Mouse (Mus musculus) limb, embryonic 12.5 days (tissue): ENCODE measurements at regions not wholly inside any gene's neighbourhood (a gene's known extent, or its start where the extent isn't known, plus 50 kb on each side); places are given as distances from the start of the nearest gene placed in this dataset.

Experiments used
- ATAC-seq: fragments of 200-750 bp; cut with Nextera tagmentation; 2 replicates; pipeline ENCODE4 v1.8.0; 2017; ENCODE audit warnings: low read depth, moderate TSS enrichment; ENCODE audit not compliant: insufficient number of reproducible peaks, insufficient read depth, low FRiP score, low TSS enrichment
- H3K27ac ChIP-seq: fragments of 300-500 bp; sonication (generic); 2 replicates; pipeline ENCODE4 v1.5.1; 2016; ENCODE audit warnings: mild to moderate bottlenecking, moderate library complexity
- H3K27me3 ChIP-seq: fragments of 300-500 bp; sonication (generic); 2 replicates; pipeline ENCODE4 v1.6.1; 2016; ENCODE audit warnings: mild to moderate bottlenecking, moderate library complexity
- H3K36me3 ChIP-seq: fragments of 300-500 bp; sonication (generic); 2 replicates; pipeline ENCODE4 v1.6.1; 2016; ENCODE audit warnings: mild to moderate bottlenecking, moderate library complexity
- H3K4me1 ChIP-seq: fragments of 300-500 bp; sonication (generic); replicated peaks from 2 replicates; pipeline ENCODE4 v1.6.1; 2016
- H3K4me2 ChIP-seq: fragments of 300-500 bp; sonication (generic); 2 replicates; pipeline ENCODE4 v1.6.1; 2016; ENCODE audit warnings: mild to moderate bottlenecking, moderate library complexity
- H3K4me3 ChIP-seq: fragments of 300-500 bp; sonication (generic); replicated peaks from 2 replicates; pipeline ENCODE4 v1.5.1; 2016; ENCODE audit warnings: mild to moderate bottlenecking
- H3K9ac ChIP-seq: fragments of 300-500 bp; sonication (generic); replicated peaks from 2 replicates; pipeline ENCODE4 v1.6.1; 2016; ENCODE audit warnings: mild to moderate bottlenecking, moderate library complexity
- H3K9me3 ChIP-seq: fragments of 300-500 bp; sonication (generic); 2 replicates; pipeline ENCODE4 v1.6.1; 2016; ENCODE audit warnings: mild to moderate bottlenecking, moderate library complexity
- WGBS: fragments of 180-500 bp; shearing (Covaris S2); methylation state at CpG from one replicate; pipeline ENCODE4 v1.1.7; 2016; 5-methylcytosine and 5-hydroxymethylcytosine counted together

DNA sequence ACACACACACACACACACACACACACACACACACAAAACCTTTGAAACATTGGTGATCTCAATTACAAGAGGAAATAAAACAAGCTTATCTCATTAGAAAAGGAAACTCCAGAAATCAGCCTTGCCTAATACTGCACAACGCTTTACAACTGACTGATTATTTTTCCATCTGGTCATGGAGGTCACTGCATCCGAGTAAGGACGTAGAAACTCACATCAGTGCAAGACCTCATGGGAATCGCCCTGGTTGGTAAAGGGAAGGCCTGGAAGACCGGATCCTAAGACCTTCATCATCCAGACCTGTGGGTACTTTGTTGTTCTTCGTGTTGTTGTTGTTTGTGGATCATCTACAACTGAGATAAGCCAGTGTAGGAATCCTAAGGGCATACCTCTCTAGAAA is 77.8 kb upstream of the Sestd1 start:
- Histone ChIP-seq H3K9me3 (no peaks in the 10 kb centered on the region), H3K9ac (no peak overlapping the region), H3K4me2 (no peak overlapping the region), H3K36me3 (no peaks in the 10 kb centered on the region), H3K4me1 (no peaks in the 10 kb centered on the region), H3K27me3 (no peaks in the 10 kb centered on the region), H3K27ac (no peak overlapping the region), H3K4me3 (no peak overlapping the region)
- 72% methylated on average over 6 of the region's 6 CpGs for WGBS
- no peak for ATAC-seq

- H3K9ac ChIP-seq = no peak overlapping the region
- no peaks in the 10 kb centered on the region for H3K36me3 ChIP-seq
- 79% methylated on average over 10 of the region's 10 CpGs for WGBS
- H3K9me3 ChIP-seq = no peaks in the 10 kb centered on the region
- no peak overlapping the region for H3K27ac ChIP-seq
- H3K4me1 ChIP-seq = no peaks in the 10 kb centered on the region
- ATAC-seq = no peak
- no peak overlapping the region for H3K4me2 ChIP-seq
- no peaks in the 10 kb centered on the region for H3K27me3 ChIP-seq
- no peak overlapping the region for H3K4me3 ChIP-seq
Observed at GRCm38 (mm10) chr2:77356798-77357197, 76.4 kb upstream of the Sestd1 start.

GRCm38 (mm10) chr2:77351987-77352628 is 71.7 kb upstream of the Sestd1 start:
- no peaks in the 10 kb centered on the region for H3K4me1 ChIP-seq
- H3K36me3 ChIP-seq = no peaks in the 10 kb centered on the region
- 0 out of 2 replicates have a peak, but pooled peaks cover under 1% of the 10 kb centered on the region for H3K9me3 ChIP-seq
- 80% methylated on average over 8 of the region's 8 CpGs for WGBS
- no peak for ATAC-seq
- no peaks in the 10 kb centered on the region for H3K27me3 ChIP-seq
- no peak overlapping the region for H3K4me3 ChIP-seq
- no peak overlapping the region for H3K9ac ChIP-seq
- H3K4me2 ChIP-seq = no peak overlapping the region
- no peak overlapping the region for H3K27ac ChIP-seq

DNA sequence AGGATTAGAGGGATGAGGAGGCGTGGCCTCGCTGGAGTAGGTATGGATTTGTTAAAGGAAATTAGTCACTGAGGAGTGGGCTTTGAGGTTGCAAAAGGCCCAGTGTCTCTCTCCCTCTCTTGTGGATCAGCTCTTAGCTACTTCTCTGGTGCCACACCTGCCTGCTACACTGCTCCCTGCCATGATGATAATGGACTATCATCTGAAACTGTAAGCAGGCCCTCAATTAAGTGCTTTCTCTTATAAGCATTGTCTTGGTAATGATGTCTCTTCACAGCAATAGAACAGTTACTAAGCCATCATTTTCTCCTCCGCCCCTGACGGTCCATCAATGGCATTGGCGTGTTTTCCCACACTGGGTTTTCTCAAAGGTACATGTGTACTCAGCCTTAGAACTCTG is 66.6 kb upstream of the Sestd1 start:
- 0 out of 2 replicates have a peak, but pooled peaks cover 4% of the 10 kb centered on the region for H3K9me3 ChIP-seq

DNA sequence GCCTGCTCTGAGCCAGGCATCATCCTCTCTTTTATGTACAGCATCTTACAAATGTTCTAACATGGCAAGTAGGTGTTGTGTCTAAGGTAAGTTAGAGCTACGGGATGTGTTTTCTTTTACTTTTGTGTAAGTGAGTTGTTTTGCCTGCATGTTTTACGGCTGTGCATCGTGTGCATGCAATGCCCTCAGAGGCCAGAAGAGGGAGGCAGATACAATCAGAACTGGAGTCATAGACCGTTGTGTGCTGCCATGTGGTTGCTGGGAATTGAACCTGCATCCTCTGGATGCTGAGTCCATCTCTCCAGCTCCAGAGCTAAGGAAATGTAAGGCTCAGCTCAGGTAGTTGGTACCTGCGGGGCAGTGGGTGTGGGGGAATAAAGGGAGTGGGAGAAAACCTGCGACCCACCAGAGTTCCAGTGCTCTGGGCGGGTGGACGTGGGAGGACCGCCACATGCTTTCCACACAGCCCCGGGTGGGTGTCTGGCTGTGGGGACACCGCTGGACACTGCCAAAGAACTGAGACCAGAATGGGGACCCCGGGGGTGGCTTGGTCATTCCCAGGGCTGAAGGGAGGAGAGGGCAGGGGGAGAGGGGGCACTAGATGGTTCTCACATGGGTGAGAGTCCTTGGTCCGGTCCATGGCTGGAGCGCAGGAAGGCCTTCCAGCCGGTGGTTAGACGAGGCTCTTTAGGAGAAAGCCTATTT is 63.5 kb upstream of the Sestd1 start:
- Histone ChIP-seq H3K4me2 (no peak overlapping the region), H3K9ac (no peak overlapping the region), H3K36me3 (no peaks in the 10 kb centered on the region), H3K27ac (no peak overlapping the region), H3K27me3 (no peaks in the 10 kb centered on the region), H3K9me3 (0 out of 2 replicates have a peak, but pooled peaks cover 4% of the 10 kb centered on the region), H3K4me3 (no peak overlapping the region), H3K4me1 (no peaks in the 10 kb centered on the region; the same call in 1 of the 2 replicates)
- WGBS = 93% methylated on average over 16 of the region's 16 CpGs
- no peak for ATAC-seq

More for the DNA sequence above, 66.6 kb upstream of the Sestd1 start:
- H3K4me1 ChIP-seq = no peaks in the 10 kb centered on the region; the same call in 1 of the 2 replicates
- H3K27ac ChIP-seq = no peak overlapping the region
- no peaks in the 10 kb centered on the region for H3K36me3 ChIP-seq
- H3K27me3 ChIP-seq = no peaks in the 10 kb centered on the region
- H3K4me2 ChIP-seq = no peak overlapping the region
- no peak overlapping the region for H3K9ac ChIP-seq
- WGBS = 96% methylated on average over 5 of the region's 5 CpGs
- ATAC-seq = no peak
- no peak overlapping the region for H3K4me3 ChIP-seq

DNA sequence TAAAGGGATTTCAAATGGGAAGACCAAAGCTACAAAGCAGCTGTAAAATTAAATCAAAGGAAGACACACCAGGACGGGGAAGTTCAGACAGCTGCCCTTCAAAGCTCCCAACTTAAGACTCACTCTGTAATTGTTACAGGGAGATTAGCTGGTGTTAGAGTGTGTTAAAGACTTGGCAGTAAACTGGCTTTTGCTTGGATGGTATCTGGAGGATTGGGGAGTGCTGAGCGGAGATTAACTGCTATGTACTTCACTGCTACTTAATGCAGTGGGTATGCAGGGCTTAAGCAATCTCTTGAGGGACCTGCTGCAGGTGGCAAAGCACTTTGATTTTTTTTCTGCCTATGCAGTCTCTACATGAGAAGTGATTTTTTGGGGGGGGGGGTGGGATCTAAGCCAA is 62.0 kb upstream of the Sestd1 start:
- no peak overlapping the region for H3K4me2 ChIP-seq
- WGBS = 21% methylated on average over 2 of the region's 2 CpGs
- H3K36me3 ChIP-seq = no peaks in the 10 kb centered on the region
- H3K27me3 ChIP-seq = no peaks in the 10 kb centered on the region
- H3K4me3 ChIP-seq = no peak overlapping the region
- ATAC-seq = no peak; the same call in 1 of the 2 replicates
- H3K9ac ChIP-seq = no peak overlapping the region
- no peak overlapping the region for H3K27ac ChIP-seq
- 0 out of 2 replicates have a peak, but pooled peaks cover 4% of the 10 kb centered on the region for H3K9me3 ChIP-seq
- no peaks in the 10 kb centered on the region; the same call in 1 of the 2 replicates for H3K4me1 ChIP-seq

DNA sequence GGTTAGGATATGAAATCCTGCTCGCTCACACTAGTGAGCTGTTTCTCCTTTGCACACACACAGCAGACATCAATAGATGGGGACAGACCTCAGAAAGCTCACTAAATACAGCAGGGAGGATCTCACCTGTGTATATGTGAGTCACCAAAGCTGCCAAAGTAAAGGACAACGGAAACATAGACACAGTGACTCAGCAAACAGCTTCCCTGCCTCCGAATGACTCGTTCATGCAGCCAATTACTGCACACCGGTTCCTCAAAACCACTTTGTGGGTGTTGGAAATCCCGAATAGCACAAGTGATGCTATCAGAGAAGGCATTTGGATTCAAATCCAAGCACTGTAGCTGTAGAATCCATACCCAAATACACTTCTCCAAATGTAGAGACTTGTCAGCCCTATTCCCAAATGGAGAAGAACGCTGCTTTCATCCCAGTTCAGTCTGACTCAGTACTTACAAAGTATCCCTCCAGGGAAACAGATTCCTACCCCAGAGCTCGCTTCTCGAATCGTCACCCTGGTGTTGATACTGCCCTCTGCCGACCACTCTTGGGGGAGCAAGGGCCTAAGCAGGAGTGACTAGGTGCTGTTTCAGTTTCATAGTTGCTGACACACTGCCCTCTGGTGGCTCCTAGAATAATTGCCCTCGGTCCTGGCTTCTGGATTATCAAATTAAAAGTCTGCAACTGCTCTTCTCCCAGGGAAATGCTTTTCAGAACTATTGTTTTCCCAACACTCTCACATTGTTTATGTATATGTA is 61.4 kb upstream of the Sestd1 start:
- Histone ChIP-seq H3K36me3 (no peaks in the 10 kb centered on the region), H3K9me3 (no peaks in the 10 kb centered on the region), H3K27me3 (no peaks in the 10 kb centered on the region), H3K27ac (no peak overlapping the region), H3K4me2 (no peak overlapping the region), H3K4me3 (no peak overlapping the region), H3K9ac (no peak overlapping the region), H3K4me1 (no peaks in the 10 kb centered on the region; the same call in 1 of the 2 replicates)
- WGBS = 43% methylated on average over 12 of the region's 12 CpGs
- no peak for ATAC-seq

DNA sequence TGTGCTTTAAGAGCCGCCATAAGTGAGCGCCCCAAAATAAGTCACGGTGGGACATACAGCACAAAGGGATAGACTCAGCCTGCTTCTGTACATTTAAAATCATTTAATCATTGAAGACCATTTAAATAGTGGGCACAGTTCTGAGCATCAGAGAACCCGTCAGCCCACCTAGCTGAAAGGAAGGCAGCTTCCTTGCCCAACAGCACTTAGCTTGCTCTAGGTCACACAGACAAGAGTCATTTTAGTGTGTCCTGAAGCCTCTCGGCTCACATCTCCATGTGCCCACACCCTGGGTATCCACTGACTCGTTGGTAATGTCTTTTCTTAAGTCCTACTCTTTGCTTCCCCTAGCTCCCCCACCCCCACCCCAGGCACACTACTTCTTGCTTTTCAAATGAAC is 59.7 kb upstream of the Sestd1 start:
- no peak overlapping the region for H3K27ac ChIP-seq
- 87% methylated on average over 6 of the region's 6 CpGs for WGBS

GRCm38 (mm10) chr2:77337786-77338406 is 57.5 kb upstream of the Sestd1 start:
- Histone ChIP-seq H3K27me3 (no peaks in the 10 kb centered on the region), H3K36me3 (no peaks in the 10 kb centered on the region), H3K4me2 (no peak overlapping the region), H3K9ac (no peak overlapping the region), H3K9me3 (no peaks in the 10 kb centered on the region), H3K4me3 (no peak overlapping the region), H3K4me1 (peaks cover 6% of the 10 kb centered on the region; the same call in 1 of the 2 replicates), H3K27ac (no peak overlapping the region)
- 83% methylated on average over 3 of the region's 3 CpGs for WGBS
- ATAC-seq = no peak

More for the DNA sequence above, 59.7 kb upstream of the Sestd1 start:
- no peaks in the 10 kb centered on the region for H3K9me3 ChIP-seq
- no peak overlapping the region for H3K4me2 ChIP-seq
- H3K27me3 ChIP-seq = no peaks in the 10 kb centered on the region
- H3K4me1 ChIP-seq = no peaks in the 10 kb centered on the region; the same call in 1 of the 2 replicates
- no peak for ATAC-seq
- H3K9ac ChIP-seq = no peak overlapping the region
- no peak overlapping the region for H3K4me3 ChIP-seq
- no peaks in the 10 kb centered on the region for H3K36me3 ChIP-seq

DNA sequence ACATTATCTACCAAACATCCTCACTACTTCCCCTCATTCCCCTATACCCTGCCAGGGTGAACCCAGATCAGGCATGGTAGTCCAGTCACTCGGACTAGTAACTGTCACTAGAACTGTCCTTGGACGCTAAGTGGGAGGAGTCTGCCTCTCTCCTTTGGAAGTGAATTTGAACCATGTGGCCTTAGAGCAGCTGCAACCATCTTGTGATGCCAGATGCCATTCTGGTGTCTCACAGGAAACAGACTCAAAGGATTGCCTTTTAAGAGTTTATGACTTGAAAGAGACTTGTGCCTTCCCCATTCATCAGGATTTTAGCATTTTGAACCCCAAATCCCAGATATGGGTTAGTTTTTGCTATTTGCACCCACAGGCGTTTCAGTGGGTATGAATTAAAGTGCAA is 56.9 kb upstream of the Sestd1 start:
- Histone ChIP-seq H3K36me3 (no peaks in the 10 kb centered on the region), H3K27me3 (no peaks in the 10 kb centered on the region), H3K27ac (no peak overlapping the region), H3K4me2 (no peak overlapping the region), H3K4me1 (peaks cover 6% of the 10 kb centered on the region; the same call in 1 of the 2 replicates), H3K4me3 (no peak overlapping the region), H3K9ac (no peak overlapping the region), H3K9me3 (no peaks in the 10 kb centered on the region)
- no peak for ATAC-seq
- 73% methylated on average over 3 of the region's 3 CpGs for WGBS

DNA sequence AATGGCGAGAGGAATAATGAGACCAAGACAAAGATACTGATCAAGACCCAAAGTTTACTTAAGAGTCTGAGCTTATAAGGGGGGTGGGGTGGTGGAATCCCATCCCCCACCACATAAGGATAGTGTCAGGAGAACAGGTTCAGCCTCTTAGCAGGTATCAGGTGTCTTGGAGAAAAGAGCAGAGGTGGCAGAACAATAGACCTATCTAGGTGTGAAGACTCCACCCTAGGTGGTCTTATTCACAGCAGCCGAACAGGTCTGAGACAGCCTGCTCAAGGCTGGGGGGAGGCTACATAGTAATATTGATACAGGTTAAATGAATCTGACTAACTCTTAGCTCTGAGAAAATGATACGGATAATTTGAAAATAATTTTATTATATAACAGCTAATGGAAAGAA is 56.4 kb upstream of the Sestd1 start:
- WGBS = 87% methylated on average over 3 of the region's 3 CpGs
- no peaks in the 10 kb centered on the region for H3K36me3 ChIP-seq

More for the DNA sequence above, 56.4 kb upstream of the Sestd1 start:
- Histone ChIP-seq H3K4me2 (no peak overlapping the region), H3K4me3 (no peak overlapping the region), H3K27ac (no peak overlapping the region), H3K27me3 (no peaks in the 10 kb centered on the region), H3K9me3 (no peaks in the 10 kb centered on the region), H3K4me1 (0 out of 2 replicates have a peak, but pooled peaks cover 6% of the 10 kb centered on the region), H3K9ac (no peak overlapping the region)
- no peak for ATAC-seq
